Mouse (Mus musculus) testis, adult 2 months (tissue): ENCODE measurements around the gene Xrn2.

Source experiments
- CTCF ChIP-seq: fragments of 200-500 bp; IDR thresholded peaks from 2 replicates; pipeline ENCODE4 v1.5.1; 2012; ENCODE audit warnings: low read depth, mild to moderate bottlenecking, inconsistent platforms, low read length, moderate library complexity; ENCODE audit not compliant: control insufficient read depth, insufficient read depth, insufficient replicate concordance
- POLR2A ChIP-seq: fragments of 200-500 bp; IDR thresholded peaks from 2 replicates; pipeline ENCODE4 v1.6.1; 2012; ENCODE audit warnings: low read depth, mild to moderate bottlenecking, inconsistent platforms, low read length, moderate library complexity; ENCODE audit not compliant: control insufficient read depth

- no peak for TF ChIP-seq CTCF
- TF ChIP-seq POLR2A, result no peak
Measured at GRCm38 (mm10) chr2:147086441-147086840, 73.6 kb downstream of the Xrn2 start.
